Mouse (Mus musculus) intestine, embryonic 14.5 days (tissue): ENCODE measurements around the gene Palld. TPM values are rescaled to one million over a fixed set of nuclear protein-coding genes. Genes with fewer than 3 reads are reported as not detected.

Experiments used
- ATAC-seq: fragments of 200-750 bp; cut with Nextera tagmentation; replicated peaks from 2 replicates; pipeline ENCODE4 v1.8.0; 2017; ENCODE audit warnings: low read depth, moderate number of reproducible peaks, moderate TSS enrichment, moderate library complexity; ENCODE audit not compliant: low FRiP score, low TSS enrichment
- DNase-seq: peaks from one replicate; pipeline ENCODE4 v3.0.0-alpha.2; 2018; ENCODE audit warnings: low spot score
- H3K27ac ChIP-seq: fragments of 300-500 bp; sonication (generic); 2 replicates; pipeline ENCODE4 v1.5.1; 2014; ENCODE audit warnings: low read depth, mild to moderate bottlenecking, control low read depth
- H3K27me3 ChIP-seq: fragments of 300-500 bp; sonication (generic); replicated peaks from 2 replicates; pipeline ENCODE4 v1.6.1; 2014; ENCODE audit warnings: low read length, control low read depth; ENCODE audit not compliant: control insufficient read depth, insufficient read depth
- H3K36me3 ChIP-seq: fragments of 300-500 bp; sonication (generic); 2 replicates; pipeline ENCODE4 v1.6.1; 2014; ENCODE audit warnings: low read length, control low read depth; ENCODE audit not compliant: control insufficient read depth, insufficient read depth
- H3K4me1 ChIP-seq: fragments of 300-500 bp; sonication (generic); replicated peaks from 2 replicates; pipeline ENCODE4 v1.6.1; 2014; ENCODE audit warnings: low read length, control low read depth, mixed read lengths; ENCODE audit not compliant: control insufficient read depth, insufficient read depth
- H3K4me2 ChIP-seq: fragments of 300-500 bp; sonication (generic); 2 replicates; pipeline ENCODE4 v1.6.1; 2014; ENCODE audit warnings: low read length
- H3K4me3 ChIP-seq: fragments of 300-500 bp; sonication (generic); 2 replicates; pipeline ENCODE4 v1.5.1; 2014; ENCODE audit warnings: low read depth, low read length, control low read depth, mixed read lengths
- H3K9ac ChIP-seq: fragments of 300-500 bp; sonication (generic); 2 replicates; pipeline ENCODE4 v1.6.1; 2014; ENCODE audit warnings: mild to moderate bottlenecking, low read length
- H3K9me3 ChIP-seq: fragments of 300-500 bp; sonication (generic); 2 replicates; pipeline ENCODE4 v1.6.1; 2016; ENCODE audit warnings: low read length, control low read depth; ENCODE audit not compliant: control insufficient read depth
- WGBS: fragments of 180-500 bp; shearing (Covaris S2); extraction: QIAGEN DNeasy Blood & Tissue Kit; methylation state at CpG from one replicate; pipeline ENCODE4 v1.1.7; 2014; 5-methylcytosine and 5-hydroxymethylcytosine counted together
- polyA plus RNA-seq: library from polyadenylated mRNA; unstranded; fragments of >200 nt; fragmentation: Nextera tagmentation; extraction: Ambion mirVana; gene quantifications from 2 replicates; pipeline ENCODE4 v1.2.1, GENCODE M21; 2014

Gene Palld
- polyA plus RNA-seq, 1 experiment from 2014 or later, result 66.4 TPM

DNA sequence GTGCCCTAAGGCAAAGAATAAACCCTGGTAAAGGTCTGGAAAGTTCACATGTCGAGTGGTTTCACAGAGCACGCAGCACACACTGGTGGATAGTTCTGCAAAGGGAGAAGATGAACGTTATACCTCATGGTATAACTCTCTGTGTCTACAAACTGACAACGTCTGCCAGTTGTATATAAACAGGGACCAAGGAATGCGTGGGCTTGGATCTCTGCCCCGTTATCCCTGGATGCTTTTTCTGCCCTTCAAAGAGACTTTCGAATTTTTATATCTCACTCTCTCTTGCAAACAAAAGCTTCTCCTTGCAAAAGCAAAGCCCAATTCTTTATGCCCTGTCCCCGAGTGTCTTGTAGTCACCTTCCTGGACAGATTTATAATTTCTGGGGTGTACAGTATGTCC, 319.9 kb downstream of the Palld start:
- ATAC-seq (no peak), DNase-seq (no peak)
- H3K9ac ChIP-seq, result no peak overlapping the region
- H3K27me3 ChIP-seq, result no peaks in the 10 kb centered on the region
- no peak overlapping the region for H3K4me3 ChIP-seq
- H3K36me3 ChIP-seq, result peaks cover 15% of the 10 kb centered on the region; the same call in 1 of the 2 replicates
- 43% methylated on average over 8 of the region's 8 CpGs for WGBS
- H3K27ac ChIP-seq, result no peak overlapping the region
- H3K4me2 ChIP-seq, result no peak overlapping the region
- peaks cover 5% of the 10 kb centered on the region; the same call in 1 of the 2 replicates for H3K4me1 ChIP-seq
- no peaks in the 10 kb centered on the region for H3K9me3 ChIP-seq

DNA sequence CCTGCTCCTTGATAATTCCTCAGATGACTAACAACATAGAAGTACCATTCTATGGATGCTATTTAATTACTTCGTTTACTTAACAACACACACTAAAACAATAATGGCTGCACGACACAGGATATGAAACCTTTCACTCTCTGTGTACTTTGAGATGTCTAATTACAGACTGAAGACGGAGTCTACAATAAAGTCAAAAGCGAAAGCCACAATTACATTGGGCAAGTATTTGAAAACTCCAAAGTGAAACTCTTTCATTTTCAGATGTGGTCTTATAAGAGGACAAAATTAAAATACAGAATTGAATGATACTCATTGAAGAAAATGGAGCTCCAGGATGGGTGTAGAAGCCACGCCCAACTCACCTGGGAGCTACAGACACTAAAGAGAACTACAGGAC, 321.2 kb downstream of the Palld start:
- Histone ChIP-seq H3K27ac (no peak overlapping the region), H3K4me1 (peaks cover 4% of the 10 kb centered on the region; the same call in 1 of the 2 replicates), H3K4me2 (no peak overlapping the region), H3K9me3 (no peaks in the 10 kb centered on the region), H3K9ac (no peak overlapping the region), H3K36me3 (peaks cover 17% of the 10 kb centered on the region; the same call in 1 of the 2 replicates), H3K4me3 (no peak overlapping the region), H3K27me3 (no peaks in the 10 kb centered on the region)
- WGBS, result 86% methylated on average over 5 of the region's 5 CpGs
- ATAC-seq, result no peak
- DNase-seq, result no peak

DNA sequence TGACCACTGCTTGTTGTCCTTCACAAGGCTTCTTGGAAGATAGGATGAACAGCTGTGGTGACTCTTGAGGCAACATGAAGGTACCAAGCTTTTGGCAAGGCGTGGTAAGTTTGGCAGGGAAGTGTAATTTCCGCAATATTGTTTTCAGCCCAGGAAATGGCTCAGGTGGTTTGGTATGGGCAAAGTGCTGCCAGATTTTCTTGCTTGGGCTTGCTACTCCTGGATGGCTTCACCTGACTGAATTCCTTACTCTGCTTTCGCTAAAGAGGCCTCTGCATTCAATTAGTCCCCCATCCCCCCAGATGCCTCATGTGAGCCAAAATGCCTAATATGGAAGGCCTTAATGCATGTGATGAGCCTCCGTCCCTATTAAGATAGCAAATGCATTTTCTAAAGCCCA, 322.7 kb downstream of the Palld start:
- ATAC-seq, result no peak
- no peak overlapping the region for H3K9ac ChIP-seq
- peaks cover 4% of the 10 kb centered on the region; the same call in 1 of the 2 replicates for H3K4me1 ChIP-seq
- 85% methylated on average over 4 of the region's 4 CpGs for WGBS
- H3K4me2 ChIP-seq, result no peak overlapping the region
- H3K27me3 ChIP-seq, result no peaks in the 10 kb centered on the region
- H3K36me3 ChIP-seq, result peaks cover 11% of the 10 kb centered on the region; the same call in 1 of the 2 replicates
- no peak for DNase-seq
- no peak overlapping the region for H3K27ac ChIP-seq
- no peaks in the 10 kb centered on the region for H3K9me3 ChIP-seq
- no peak overlapping the region for H3K4me3 ChIP-seq

- Histone ChIP-seq H3K9ac (no peak overlapping the region), H3K27ac (no peak overlapping the region), H3K4me3 (no peak overlapping the region), H3K9me3 (no peaks in the 10 kb centered on the region), H3K27me3 (no peaks in the 10 kb centered on the region), H3K36me3 (peaks cover 5% of the 10 kb centered on the region; the same call in 1 of the 2 replicates), H3K4me1 (peaks cover 4% of the 10 kb centered on the region; the same call in 1 of the 2 replicates), H3K4me2 (no peak overlapping the region)
- DNase-seq (no peak), ATAC-seq (no peak)
- WGBS, result 84% methylated on average over 6 of the region's 6 CpGs
These were observed 323.7 kb downstream of the Palld start for GRCm38 (mm10) chr8:61578754-61579153.

GRCm38 (mm10) chr8:61575096-61575653, 327.3 kb downstream of the Palld start:
- ATAC-seq, result no peak
- Histone ChIP-seq H3K4me3 (no peak overlapping the region), H3K9me3 (no peaks in the 10 kb centered on the region), H3K4me1 (0 out of 2 replicates have a peak, but pooled peaks cover 6% of the 10 kb centered on the region), H3K4me2 (no peak overlapping the region), H3K9ac (no peak overlapping the region), H3K27me3 (no peaks in the 10 kb centered on the region), H3K36me3 (peaks cover 5% of the 10 kb centered on the region; the same call in 1 of the 2 replicates), H3K27ac (no peak overlapping the region)
- no peak for DNase-seq
- WGBS, result 63% methylated on average over 4 of the region's 4 CpGs

- ATAC-seq, result no peak
These were observed 328.0 kb downstream of the Palld start for GRCm38 (mm10) chr8:61574526-61574925.

DNA sequence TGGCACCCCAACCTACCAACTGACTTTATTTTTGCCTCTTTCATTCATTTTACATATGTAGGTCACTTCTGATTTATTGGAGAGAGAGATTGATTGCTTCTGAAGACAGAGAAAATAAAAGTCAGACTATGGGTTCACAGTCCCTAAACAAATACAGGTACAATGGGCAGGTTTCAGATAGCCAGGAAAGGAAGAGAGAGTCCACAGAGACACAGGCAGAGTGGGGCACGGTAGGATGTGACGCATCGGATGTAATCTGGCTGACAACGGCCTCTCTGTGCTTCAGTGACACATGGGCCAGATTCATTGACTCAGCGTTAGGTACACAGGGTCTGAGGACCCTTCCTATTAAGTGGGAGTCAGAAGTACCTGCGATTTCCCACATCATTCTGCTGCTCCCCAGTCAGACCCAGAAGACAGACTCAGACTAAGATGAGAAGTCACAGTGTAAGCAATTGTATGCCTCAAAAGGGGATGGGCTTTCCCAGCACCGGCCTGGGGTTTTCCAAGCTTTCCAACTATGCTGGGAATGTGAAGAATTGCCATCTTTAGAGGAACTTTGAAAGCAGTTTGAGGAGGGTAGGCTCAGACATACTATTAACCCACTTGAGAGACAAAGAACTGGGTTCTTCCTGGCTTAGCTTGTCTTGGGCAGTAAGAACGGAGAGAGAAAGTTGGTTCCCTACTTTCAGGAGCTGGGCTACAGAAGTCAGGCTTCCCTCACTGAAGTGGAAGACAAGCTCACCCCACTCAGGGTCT, 329.1 kb downstream of the Palld start:
- Histone ChIP-seq H3K4me1 (0 out of 2 replicates have a peak, but pooled peaks cover 3% of the 10 kb centered on the region), H3K9ac (no peak overlapping the region), H3K4me2 (no peak overlapping the region), H3K36me3 (peaks cover 5% of the 10 kb centered on the region; the same call in 1 of the 2 replicates), H3K27ac (no peak overlapping the region), H3K9me3 (no peaks in the 10 kb centered on the region), H3K27me3 (no peaks in the 10 kb centered on the region), H3K4me3 (no peak overlapping the region)
- WGBS, result 62% methylated on average over 8 of the region's 8 CpGs
- DNase-seq (no peak), ATAC-seq (no peak)

More at GRCm38 (mm10) chr8:61574526-61574925, 328.0 kb downstream of the Palld start:
- H3K36me3 ChIP-seq, result peaks cover 5% of the 10 kb centered on the region; the same call in 1 of the 2 replicates
- 0 out of 2 replicates have a peak, but pooled peaks cover 4% of the 10 kb centered on the region for H3K4me1 ChIP-seq
- no peaks in the 10 kb centered on the region for H3K9me3 ChIP-seq
- 71% methylated on average over 7 of the region's 7 CpGs for WGBS
- no peak overlapping the region for H3K4me2 ChIP-seq
- DNase-seq, result no peak
- no peaks in the 10 kb centered on the region for H3K27me3 ChIP-seq
- no peak overlapping the region for H3K4me3 ChIP-seq
- H3K27ac ChIP-seq, result no peak overlapping the region
- no peak overlapping the region for H3K9ac ChIP-seq

GRCm38 (mm10) chr8:61572697-61573096, 329.8 kb downstream of the Palld start:
- Histone ChIP-seq H3K4me2 (no peak overlapping the region), H3K4me1 (0 out of 2 replicates have a peak, but pooled peaks cover 3% of the 10 kb centered on the region), H3K9ac (no peak overlapping the region), H3K27me3 (no peaks in the 10 kb centered on the region), H3K36me3 (peaks cover 3% of the 10 kb centered on the region; the same call in 1 of the 2 replicates), H3K4me3 (no peak overlapping the region), H3K9me3 (no peaks in the 10 kb centered on the region), H3K27ac (no peak overlapping the region)
- ATAC-seq (no peak), DNase-seq (no peak)
- WGBS, result 84% methylated on average over 6 of the region's 6 CpGs
